Mouse (Mus musculus): ENCODE measurements around the gene Tmprss11a.

- TF ChIP-seq CTCF (IDR thresholded peaks at IDR 0.05; ENCODE audit: extremely low read depth, insufficient read length, insufficient replicate concordance, low read depth, low read length) (no peak), POLR2A (IDR thresholded peaks at IDR 0.05; ENCODE audit: low read depth, low read length) (no peak)
These were observed 49.7 kb upstream of the Tmprss11a start, which contains the start of gene Tmprss11g for GRCm38 (mm10) chr5:86518500-86518899.
